Mouse (Mus musculus): ENCODE measurements around the gene Stox1. TPM values are rescaled to one million over a fixed set of nuclear protein-coding genes. Genes with fewer than 3 reads are reported as not detected.
"Not testable (repeated sequence)": the region's sequence is repeated elsewhere in the genome, so short reads cannot be mapped to it uniquely, and the experiment has no call there.

Gene Stox1
- 1.1 and 1.4 TPM in 2 replicates for polyA plus RNA-seq (2015; fragmentation: Nextera tagmentation; extraction: Ambion mirVana)

DNA sequence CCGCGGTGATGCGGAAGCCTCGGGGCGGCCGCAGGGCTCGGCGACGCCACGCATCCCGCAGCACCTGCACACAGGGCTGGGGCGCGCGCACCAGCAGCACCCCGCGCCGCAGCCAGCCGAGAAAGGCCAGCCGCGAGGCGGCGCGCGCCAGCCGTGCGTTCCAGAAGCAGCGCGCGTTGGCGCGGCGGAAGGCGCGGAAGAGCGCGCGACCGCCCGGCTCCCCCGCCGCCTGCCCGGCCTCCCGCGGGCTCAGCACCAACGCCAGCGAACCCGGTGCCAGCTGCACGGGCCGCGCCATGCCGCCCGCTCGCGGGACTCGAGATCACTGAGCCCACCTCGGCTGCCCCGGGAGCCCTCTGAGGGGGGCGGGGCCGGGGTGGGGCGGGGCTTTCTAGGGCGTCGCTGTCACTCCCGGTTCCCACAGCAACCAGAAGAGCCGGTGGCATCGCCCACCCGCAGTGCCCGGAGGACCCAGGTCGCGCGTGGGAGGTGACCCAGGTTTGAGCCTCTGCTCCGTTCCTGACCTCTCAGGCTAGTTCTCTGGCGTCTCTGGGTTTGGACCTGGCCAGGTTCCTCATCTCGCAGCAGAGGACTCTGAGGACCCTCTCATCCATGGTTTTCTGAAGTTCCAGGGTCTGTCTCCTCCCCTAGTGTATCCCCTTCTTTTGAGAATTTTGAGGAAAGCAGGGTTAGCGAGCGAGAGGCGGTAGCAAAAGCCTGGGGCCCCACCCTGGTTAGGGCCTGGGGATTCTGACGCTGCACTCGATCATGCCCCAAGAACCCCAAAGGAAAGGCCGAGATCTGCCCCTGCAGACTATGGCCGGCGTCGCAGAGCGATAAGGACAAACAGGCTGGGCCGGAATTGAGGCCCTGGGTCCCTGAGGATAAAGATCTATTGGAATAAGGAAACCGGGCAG, at the start of gene Stox1:
Stox1 (minus strand) TSS at position 358 of the 917 bp plus-strand sequence.
- Histone ChIP-seq H3K4me3 (peak within 1 kb of the TSS; percentile 81), H3K36me3 (no peaks in the 10 kb centered on the region), H3K4me1 (peaks cover 8% of the 10 kb centered on the region), H3K9me3 (no peaks in the 10 kb centered on the region), H3K27ac (no peak within 1 kb of the TSS), H3K9ac (peak within 1 kb of the TSS; percentile 60), H3K4me2 (peak within 1 kb of the TSS; percentile 95), H3K27me3 (peaks cover 16% of the 10 kb centered on the region; the same call in 1 of the 2 replicates)
- ATAC-seq (ENCODE audit: insufficient number of reproducible peaks, low FRiP score, low TSS enrichment, low read depth): peak; percentile 71; the same call in 1 of the 2 replicates
- 1% methylated on average over 77 of the region's 85 CpGs for WGBS

DNA sequence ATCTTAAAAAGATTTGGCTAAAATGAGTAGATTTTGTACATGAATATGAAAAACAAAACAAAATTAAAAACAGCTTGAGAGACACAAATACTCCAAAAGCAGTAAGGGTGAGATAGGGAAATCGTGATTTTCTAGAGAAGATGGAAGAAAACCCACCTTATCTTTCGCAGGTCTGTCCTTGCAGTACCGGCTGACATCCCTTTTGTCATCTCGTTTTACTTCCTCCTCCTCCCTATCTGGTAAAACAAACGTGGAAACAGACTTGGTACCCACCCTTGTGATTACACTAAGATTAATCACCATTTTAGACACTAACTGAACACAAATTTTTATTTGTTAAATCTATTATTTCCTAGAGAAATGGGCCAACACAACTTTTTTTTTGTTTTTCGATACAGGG, 24.9 kb upstream of the Stox1 start:
- H3K36me3 ChIP-seq: peaks cover 86% of the 10 kb centered on the region
- H3K9ac ChIP-seq: no peak overlapping the region
- H3K4me3 ChIP-seq: no peak overlapping the region
- no peak overlapping the region for H3K4me2 ChIP-seq
- no peaks in the 10 kb centered on the region for H3K9me3 ChIP-seq
- no peak overlapping the region for H3K27ac ChIP-seq
- H3K4me1 ChIP-seq: no peaks in the 10 kb centered on the region
- no peak for ATAC-seq (ENCODE audit: insufficient number of reproducible peaks, low FRiP score, low TSS enrichment, low read depth)
- 87% methylated on average over 6 of the region's 6 CpGs for WGBS
- H3K27me3 ChIP-seq: no peaks in the 10 kb centered on the region

DNA sequence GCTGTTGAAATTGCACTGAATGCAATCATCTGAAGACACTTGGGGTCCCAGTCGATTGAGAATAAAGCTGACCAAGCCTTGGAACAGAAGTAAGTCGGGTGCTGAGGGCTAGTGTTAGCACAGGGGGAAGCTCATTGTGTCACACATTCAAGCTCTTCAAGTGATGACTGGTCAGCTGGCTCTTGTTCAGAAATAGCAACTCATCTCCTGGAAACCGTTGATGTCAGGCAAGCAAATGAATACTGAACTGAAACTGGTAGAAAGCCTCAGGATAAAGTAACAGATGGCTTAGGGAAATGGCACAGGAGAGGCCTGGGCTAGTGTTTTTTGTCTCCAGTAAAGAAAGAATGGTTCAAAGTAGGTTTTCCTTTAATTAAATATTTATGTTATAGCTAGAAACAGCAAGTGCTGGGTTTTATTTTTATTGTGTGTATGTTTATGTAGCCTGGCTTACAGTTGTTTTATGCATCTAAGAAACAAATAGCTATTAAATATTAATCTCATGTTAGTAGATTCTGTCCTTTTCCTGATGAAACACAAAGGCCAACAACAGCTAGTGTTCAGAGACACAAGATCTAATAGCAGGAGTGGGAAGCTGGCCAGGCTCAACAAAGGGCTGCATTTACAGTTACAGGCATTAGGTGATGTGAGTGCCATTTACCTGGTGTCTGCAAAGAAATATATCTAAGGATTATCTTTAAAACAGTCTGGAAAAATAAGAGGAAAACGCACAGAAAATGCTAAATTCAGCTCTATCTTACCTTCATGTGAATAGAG, 14.2 kb upstream of the Stox1 start:
- ATAC-seq (ENCODE audit: insufficient number of reproducible peaks, low FRiP score, low TSS enrichment, low read depth): no peak

DNA sequence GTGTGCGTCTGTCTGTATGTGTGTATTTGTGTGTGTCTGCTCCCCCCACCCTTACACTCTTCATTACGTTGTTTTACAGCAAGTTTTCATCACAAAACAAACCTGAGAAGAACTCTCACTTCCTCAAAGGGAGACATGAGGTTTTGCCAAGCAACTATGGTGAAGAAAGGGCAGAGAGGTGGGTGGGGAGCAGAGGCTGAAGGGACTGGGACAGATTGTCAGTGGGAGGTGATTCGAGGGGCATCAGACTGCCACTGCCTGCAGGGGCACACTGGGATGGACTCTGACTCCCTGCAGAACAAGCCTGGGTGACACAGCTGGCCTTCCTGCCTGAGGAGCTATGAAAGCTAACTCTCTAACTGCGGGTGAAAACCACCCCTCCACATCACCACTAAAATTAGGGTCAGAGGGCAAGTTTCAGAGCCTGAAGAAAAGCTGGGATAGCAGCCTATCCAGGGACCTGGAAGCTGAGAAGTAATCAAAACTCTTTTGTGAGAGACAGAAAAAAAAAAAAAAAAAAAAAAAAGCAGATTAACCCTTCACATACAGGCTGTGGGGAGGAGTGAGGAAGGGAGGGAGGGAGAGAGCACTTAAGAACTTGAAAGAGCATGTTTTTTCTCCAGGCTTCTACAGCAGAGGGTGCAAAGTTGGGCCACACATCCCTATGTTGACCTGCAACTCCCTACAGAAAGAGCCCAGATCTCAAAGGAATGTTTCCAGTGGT, 11.2 kb upstream of the Stox1 start:
- H3K9ac ChIP-seq: no peak overlapping the region
- H3K4me2 ChIP-seq: no peak overlapping the region
- H3K36me3 ChIP-seq: peaks cover 17% of the 10 kb centered on the region
- H3K9me3 ChIP-seq: no peaks in the 10 kb centered on the region
- H3K27ac ChIP-seq: no peak overlapping the region
- no peak for ATAC-seq (ENCODE audit: insufficient number of reproducible peaks, low FRiP score, low TSS enrichment, low read depth)
- H3K4me1 ChIP-seq: no peaks in the 10 kb centered on the region
- no peaks in the 10 kb centered on the region for H3K27me3 ChIP-seq
- 49% methylated on average over 4 of the region's 4 CpGs for WGBS
- no peak overlapping the region for H3K4me3 ChIP-seq

More for the DNA sequence above, 14.2 kb upstream of the Stox1 start:
- WGBS: 80% methylated on average over 4 of the region's 4 CpGs
- Histone ChIP-seq H3K4me3 (no peak overlapping the region), H3K4me1 (no peaks in the 10 kb centered on the region), H3K4me2 (no peak overlapping the region), H3K9ac (no peak overlapping the region), H3K27ac (no peak overlapping the region), H3K27me3 (no peaks in the 10 kb centered on the region), H3K36me3 (peaks cover 36% of the 10 kb centered on the region), H3K9me3 (no peaks in the 10 kb centered on the region)

DNA sequence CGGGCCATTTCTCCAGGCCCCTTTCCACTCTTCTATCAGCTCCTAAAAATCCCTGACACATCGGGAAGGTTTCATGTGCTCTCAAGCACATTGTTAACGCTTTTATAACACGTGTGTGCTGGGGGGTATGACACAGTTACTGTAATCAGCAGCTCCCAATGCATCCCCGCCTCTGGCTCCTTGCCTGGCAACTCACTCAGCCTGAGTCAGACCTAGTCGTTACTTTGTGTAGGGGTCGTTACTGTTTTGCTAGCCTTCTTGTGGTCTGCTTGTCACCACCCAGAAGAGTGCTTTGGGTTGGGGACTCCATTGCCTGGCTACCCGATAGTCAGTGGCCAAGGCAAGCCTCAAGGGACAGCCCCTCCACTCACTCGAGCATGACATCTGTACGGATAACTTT, 4.9 kb upstream of the Stox1 start:
- Histone ChIP-seq H3K9me3 (no peaks in the 10 kb centered on the region), H3K36me3 (no peaks in the 10 kb centered on the region), H3K4me3 (no peak overlapping the region), H3K9ac (no peak overlapping the region), H3K4me1 (peaks cover 6% of the 10 kb centered on the region), H3K27me3 (no peaks in the 10 kb centered on the region), H3K4me2 (no peak overlapping the region), H3K27ac (no peak overlapping the region)
- no peak for ATAC-seq (ENCODE audit: insufficient number of reproducible peaks, low FRiP score, low TSS enrichment, low read depth)
- 63% methylated on average over 10 of the region's 10 CpGs for WGBS

DNA sequence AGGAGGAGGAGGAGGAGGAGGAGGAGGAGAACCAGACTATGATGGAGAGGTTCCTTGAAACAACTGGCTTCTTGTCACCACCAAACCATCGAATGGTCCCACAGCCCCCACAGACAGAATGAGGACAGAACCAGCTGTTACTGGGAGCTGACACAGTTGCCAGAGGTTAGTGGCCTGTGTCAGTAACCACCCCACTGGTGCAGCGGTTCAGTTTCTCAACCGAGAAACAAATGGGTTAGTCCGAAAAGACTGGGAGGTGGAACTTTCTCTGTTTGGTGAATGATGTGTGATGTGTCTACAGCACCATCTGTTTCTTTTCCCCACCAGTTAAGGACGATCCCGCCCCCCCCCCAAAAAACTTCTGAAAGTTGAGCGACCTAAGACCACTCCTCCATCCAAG, 992 bp downstream of the Stox1 start:
- H3K36me3 ChIP-seq: no peaks in the 10 kb centered on the region
- peak overlapping the region; percentile 95; the same call in 1 of the 2 replicates for H3K4me2 ChIP-seq
- H3K9me3 ChIP-seq: no peaks in the 10 kb centered on the region
- no peak overlapping the region for H3K27ac ChIP-seq
- peaks cover 8% of the 10 kb centered on the region for H3K4me1 ChIP-seq
- peaks cover 16% of the 10 kb centered on the region; the same call in 1 of the 2 replicates for H3K27me3 ChIP-seq
- H3K9ac ChIP-seq: no peak overlapping the region
- 14% methylated on average over 7 of the region's 7 CpGs for WGBS
- ATAC-seq (ENCODE audit: insufficient number of reproducible peaks, low FRiP score, low TSS enrichment, low read depth): no peak
- H3K4me3 ChIP-seq: no peak overlapping the region

DNA sequence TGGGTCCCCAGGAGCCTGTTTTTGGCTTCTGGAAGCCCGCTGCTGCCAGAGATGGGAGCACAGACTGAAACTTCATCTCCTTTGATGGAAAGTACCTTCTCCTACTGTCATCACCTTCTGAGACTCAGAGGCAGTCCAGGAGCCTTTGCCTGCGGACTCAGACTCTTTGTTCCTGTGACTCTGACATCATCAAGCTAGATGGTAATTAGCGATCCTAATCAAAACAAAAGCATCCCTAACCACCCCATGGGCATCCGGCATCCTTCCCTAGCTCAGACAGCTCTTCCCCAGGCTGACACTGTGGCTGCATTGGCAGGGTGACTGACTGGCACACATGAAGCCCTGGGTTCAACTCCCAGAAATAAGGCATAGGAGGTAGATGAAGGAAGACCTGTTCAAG, 3.2 kb downstream of the Stox1 start:
- H3K9me3 ChIP-seq: no peaks in the 10 kb centered on the region

DNA sequence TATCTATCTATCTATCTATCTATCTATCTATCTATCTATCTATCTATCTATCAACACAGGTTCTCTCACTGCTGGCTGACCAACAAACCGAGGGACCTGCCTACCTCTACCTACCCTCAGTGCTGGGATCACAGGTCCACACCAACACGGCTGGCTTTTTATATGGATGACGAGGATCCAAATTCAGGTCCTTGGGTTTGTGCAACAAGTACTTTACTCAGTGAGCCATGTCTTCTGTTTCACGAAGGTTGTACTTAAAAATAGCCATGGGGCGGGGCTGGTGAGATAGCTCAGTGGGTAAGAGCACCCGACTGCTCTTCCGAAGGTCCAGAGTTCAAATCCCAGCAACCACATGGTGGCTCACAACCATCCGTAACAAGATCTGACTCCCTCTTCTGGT, 5.4 kb downstream of the Stox1 start:
- H3K4me3 ChIP-seq; ATAC-seq (ENCODE audit: insufficient number of reproducible peaks, low FRiP score, low TSS enrichment, low read depth); H3K9ac ChIP-seq; H3K27ac ChIP-seq; H3K9me3 ChIP-seq; H3K4me2 ChIP-seq; H3K4me1 ChIP-seq; H3K36me3 ChIP-seq: not testable (repeated sequence)
- 86% methylated on average over 8 of the region's 8 CpGs for WGBS
- peaks cover 15% of the 10 kb centered on the region; the same call in 1 of the 2 replicates for H3K27me3 ChIP-seq

More for the DNA sequence above, 3.2 kb downstream of the Stox1 start:
- 20% methylated on average over 4 of the region's 4 CpGs for WGBS
- peaks cover 8% of the 10 kb centered on the region for H3K4me1 ChIP-seq
- H3K27ac ChIP-seq: no peak overlapping the region
- peaks cover 16% of the 10 kb centered on the region; the same call in 1 of the 2 replicates for H3K27me3 ChIP-seq
- no peak for ATAC-seq (ENCODE audit: insufficient number of reproducible peaks, low FRiP score, low TSS enrichment, low read depth)
- H3K9ac ChIP-seq: no peak overlapping the region
- H3K4me3 ChIP-seq: no peak overlapping the region
- H3K4me2 ChIP-seq: no peak overlapping the region
- H3K36me3 ChIP-seq: no peaks in the 10 kb centered on the region

DNA sequence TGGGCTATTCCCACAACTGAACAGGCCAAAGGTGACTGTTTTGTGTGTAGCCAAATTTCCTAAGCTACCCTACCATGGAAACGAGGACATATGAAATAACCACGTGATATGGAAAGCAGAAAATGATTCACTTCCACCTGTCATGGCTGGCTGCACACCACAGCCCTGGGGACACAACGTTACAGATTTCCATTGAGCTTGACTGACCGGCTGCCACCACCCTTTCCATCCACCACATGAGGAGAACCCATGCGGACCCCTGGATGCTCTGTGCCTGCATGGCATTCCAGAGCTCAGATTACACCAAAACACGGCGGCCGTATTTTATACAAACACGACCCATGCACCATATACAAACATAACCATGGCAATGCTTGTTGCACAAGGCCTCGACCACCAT, 12.5 kb downstream of the Stox1 start:
- WGBS: 77% methylated on average over 10 of the region's 10 CpGs
- ATAC-seq (ENCODE audit: insufficient number of reproducible peaks, low FRiP score, low TSS enrichment, low read depth): no peak
- Histone ChIP-seq H3K4me2 (no peak overlapping the region), H3K36me3 (no peaks in the 10 kb centered on the region), H3K9me3 (no peaks in the 10 kb centered on the region), H3K4me3 (no peak overlapping the region), H3K4me1 (no peaks in the 10 kb centered on the region), H3K27ac (no peak overlapping the region), H3K9ac (no peak overlapping the region), H3K27me3 (no peaks in the 10 kb centered on the region)

DNA sequence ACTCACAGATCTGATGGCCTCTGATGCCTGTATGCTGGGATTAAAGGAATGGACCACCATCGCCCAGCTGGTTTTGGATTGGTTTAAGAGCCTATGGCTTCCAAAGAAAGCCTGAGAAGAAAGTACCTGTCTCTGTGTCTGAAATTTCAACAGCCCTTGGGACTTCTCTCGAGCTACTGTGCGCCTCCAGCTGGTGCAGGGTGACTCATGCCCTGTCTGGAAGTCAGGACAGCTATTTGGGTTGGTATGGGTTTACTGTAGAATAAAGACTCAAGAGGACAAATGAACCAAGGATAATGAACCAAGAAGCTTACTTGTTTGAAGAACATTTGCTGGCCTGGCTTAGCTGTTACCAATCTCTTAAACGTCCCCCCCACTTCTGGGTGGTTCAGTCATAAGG, 22.3 kb downstream of the Stox1 start:
- ATAC-seq (ENCODE audit: insufficient number of reproducible peaks, low FRiP score, low TSS enrichment, low read depth): no peak
- no peak overlapping the region for H3K9ac ChIP-seq
- no peak overlapping the region for H3K27ac ChIP-seq
- H3K4me1 ChIP-seq: no peaks in the 10 kb centered on the region
- WGBS: 76% methylated on average over 4 of the region's 4 CpGs
- H3K27me3 ChIP-seq: no peaks in the 10 kb centered on the region
- no peaks in the 10 kb centered on the region for H3K9me3 ChIP-seq
- no peak overlapping the region for H3K4me3 ChIP-seq
- no peak overlapping the region for H3K4me2 ChIP-seq
- no peaks in the 10 kb centered on the region for H3K36me3 ChIP-seq

DNA sequence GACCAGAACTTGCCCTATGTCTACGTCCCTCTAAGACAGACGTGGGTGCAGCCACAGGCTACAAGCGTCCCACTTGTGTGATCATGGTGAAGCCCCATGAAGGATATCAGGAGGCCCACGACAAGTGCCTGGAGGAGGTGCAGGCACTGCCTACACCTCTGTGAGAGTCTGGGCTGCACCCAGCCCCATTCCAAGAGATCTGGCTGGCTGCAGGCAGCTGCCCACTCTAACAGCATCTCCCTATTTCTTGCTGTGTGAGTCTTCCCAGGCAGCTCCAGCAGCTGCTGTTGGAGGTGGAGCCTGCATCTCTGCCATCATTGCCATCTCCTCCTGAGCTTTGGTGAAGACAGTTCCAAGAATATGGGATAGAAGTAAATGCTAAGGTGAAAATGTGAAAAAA, 23.5 kb downstream of the Stox1 start:
- 85% methylated on average over 4 of the region's 4 CpGs for WGBS
- H3K9me3 ChIP-seq: no peaks in the 10 kb centered on the region
- no peaks in the 10 kb centered on the region for H3K36me3 ChIP-seq
- ATAC-seq (ENCODE audit: insufficient number of reproducible peaks, low FRiP score, low TSS enrichment, low read depth): no peak
- H3K4me2 ChIP-seq: no peak overlapping the region
- H3K9ac ChIP-seq: no peak overlapping the region
- no peaks in the 10 kb centered on the region for H3K27me3 ChIP-seq
- H3K4me1 ChIP-seq: no peaks in the 10 kb centered on the region
- no peak overlapping the region for H3K4me3 ChIP-seq
- H3K27ac ChIP-seq: no peak overlapping the region
